Mouse (Mus musculus): ENCODE data around the gene Dohh.

Gene Dohh

GRCm38 (mm10) chr10:81384605-81384982, 366 bp downstream of the Dohh start:
- no peak for DNase-seq (ENCODE audit: low spot score in 2 of 2)

DNA sequence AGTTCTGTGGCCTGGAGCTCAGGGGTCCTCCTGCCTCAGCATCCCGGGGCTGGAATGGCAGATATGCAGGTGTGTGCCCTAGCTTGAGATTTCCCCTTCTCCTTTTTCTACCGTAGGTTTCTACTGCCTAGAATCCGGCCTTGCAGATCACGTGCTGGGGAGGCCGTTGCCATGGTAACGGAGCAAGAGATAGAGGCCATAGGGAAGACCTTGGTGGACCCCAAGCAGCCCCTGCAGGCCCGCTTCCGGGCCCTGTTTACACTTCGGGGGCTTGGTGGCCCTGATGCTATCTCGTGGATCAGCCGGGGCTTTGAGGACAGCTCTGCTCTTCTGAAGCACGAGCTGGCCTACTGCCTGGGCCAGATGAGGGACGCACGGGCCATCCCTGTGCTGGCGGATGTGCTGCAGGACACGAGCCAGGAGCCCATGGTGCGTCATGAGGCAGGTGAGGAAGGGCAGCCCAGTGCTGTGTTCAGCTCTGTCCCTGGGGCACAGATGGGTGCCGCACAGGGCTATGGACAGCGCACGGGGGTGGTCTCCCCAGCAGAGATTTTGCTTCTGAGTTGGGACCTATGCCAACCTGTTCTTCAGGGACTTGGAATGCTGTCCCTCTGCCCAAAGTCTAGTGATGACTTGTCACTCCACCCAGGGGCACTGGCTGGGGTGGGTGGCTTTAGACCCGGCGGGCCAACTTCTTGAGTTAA, 1.5 kb downstream of the Dohh start:
- DNase-seq (ENCODE audit: low spot score in 2 of 2) = no peak

GRCm38 (mm10) chr10:81387716-81388115, 3.5 kb downstream of the Dohh start:
- DNase-seq (ENCODE audit: low spot score in 2 of 2) = no peak

DNA sequence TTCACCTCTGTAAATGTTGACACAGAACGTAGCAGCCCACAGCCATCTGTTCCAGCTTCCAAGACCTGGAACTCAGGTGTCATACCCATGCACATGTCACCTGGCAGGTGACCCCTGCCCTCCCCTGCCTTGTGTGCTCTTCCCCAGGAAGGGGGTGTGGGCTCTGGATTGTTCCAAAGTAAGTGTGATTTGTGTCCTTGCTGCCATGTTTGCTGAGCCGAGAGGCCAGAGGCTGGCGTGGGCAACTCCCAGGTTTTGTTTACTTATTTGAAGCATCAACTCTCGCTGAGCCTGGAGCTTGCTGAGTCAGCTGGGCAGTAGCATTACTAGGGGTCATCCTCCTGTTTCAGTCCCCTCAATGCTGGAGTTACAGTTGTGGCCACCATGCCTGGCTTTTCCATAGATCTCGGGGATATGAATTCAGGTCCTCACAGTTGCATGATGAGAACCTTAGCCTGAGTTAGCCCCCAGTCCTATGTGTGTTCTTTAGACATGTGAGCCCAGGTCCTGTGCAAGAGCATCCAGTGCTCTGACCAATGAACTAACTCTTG, 4.4 kb downstream of the Dohh start, which contains the start of gene Gm48552:
TSS of gene Gm48552 (plus strand) at position 501 of the 551 bp plus-strand sequence.
- no peak for DNase-seq (ENCODE audit: low spot score in 2 of 2)

DNA sequence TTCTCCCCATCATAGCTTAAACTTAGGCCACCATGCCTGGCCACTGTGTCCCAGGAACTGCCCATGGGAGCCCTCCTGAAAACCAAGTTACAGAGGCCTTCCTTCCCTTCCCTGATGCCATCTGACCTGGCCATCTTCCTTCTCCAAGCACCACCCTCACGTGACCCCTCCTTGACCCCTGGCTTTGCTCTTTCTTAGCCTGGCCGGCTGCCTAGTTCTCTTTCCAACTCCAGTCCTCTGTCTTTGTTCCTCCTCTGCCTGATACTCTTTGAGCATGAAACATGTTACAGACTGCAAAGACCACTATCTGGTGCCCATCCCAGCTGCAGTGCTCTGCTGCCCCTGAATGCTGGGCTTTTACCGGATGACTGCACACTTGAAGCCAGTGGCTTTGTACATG, 5.1 kb downstream of the Dohh start:
- no peak for DNase-seq (ENCODE audit: low spot score in 2 of 2)

GRCm38 (mm10) chr10:81389801-81390677, 5.8 kb downstream of the Dohh start:
- DNase-seq (ENCODE audit: low spot score in 2 of 2) = peak; percentile 73 to 77

- DNase-seq (ENCODE audit: low spot score in 2 of 2) = no peak
Observed at GRCm38 (mm10) chr10:81390678-81390965, 6.4 kb downstream of the Dohh start.

DNA sequence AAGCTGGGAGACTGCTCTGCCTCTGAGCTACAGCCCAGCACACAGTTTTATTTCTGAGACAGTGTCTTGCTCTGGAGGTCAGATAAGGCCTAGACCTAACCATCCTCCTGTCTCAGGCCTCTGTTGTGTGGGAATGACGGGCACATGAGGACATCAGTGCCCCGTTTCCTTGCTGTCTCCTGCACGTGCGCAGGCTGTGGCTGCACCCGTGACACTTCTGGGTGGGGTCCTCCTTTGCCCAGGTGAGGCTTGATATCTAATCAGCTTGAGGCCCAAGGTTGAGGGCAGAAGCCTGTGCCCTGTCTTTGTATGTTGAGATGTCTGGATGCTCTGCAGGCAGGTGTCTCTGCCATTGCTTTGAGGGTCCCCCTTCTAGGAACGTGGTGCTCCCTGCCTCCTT, 8.0 kb downstream of the Dohh start:
- DNase-seq (ENCODE audit: low spot score in 2 of 2) = no peak

DNA sequence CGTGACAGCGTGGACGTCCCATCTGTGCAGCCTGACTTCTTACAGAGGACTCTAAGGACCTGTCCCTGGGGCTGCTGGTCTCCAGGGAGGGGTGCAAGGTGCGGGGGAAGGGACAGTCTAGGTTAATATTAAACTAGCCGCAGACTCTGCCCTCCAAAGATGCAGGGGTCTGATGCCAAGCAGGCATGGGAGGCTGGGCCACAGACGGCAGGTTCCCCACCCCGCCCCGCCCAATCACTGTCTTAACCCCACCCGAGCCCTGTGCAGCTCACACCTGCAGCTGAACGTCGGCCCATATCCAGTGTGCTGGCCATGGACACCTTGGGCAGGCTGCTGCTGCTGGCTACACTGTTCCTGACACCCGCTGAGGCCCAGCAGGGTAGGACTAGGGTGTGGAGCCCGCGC, 8.6 kb downstream of the Dohh start, which contains the start of gene Smim24:
TSS of gene Smim24 (plus strand) at position 271 of the 405 bp plus-strand sequence.
- no peak for DNase-seq (ENCODE audit: low spot score in 2 of 2)

DNA sequence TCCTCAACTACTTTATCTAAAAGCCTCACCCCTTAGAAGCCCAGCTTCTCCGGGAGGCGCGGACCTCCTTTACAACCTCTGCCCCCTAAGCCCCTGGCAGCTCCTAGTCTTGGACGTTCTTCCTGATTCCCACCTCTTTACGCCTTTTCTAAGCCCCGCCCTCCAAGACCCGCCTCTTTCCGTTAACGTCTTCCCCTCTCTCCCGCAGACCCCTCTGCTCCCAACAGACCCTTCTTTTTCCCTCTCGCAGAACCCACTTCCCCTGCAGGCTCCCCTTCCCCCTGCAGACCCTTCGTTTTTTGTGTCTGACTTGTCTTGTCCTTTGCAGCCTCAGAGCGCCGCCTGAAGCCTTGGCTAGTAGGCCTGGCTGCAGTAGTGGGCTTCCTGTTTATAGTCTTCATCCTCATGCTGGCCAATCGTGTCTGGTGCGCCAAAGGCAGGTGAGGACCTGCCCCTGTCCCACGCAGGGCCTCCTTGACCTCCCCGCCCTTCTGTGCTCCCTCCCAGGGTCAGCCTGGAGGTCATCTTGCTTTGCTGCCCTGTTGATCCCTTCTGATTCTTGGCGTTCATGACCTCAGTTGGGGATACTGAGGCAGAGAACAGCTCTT, 9.3 kb downstream of the Dohh start:
- DNase-seq (ENCODE audit: low spot score in 2 of 2) = no peak

DNA sequence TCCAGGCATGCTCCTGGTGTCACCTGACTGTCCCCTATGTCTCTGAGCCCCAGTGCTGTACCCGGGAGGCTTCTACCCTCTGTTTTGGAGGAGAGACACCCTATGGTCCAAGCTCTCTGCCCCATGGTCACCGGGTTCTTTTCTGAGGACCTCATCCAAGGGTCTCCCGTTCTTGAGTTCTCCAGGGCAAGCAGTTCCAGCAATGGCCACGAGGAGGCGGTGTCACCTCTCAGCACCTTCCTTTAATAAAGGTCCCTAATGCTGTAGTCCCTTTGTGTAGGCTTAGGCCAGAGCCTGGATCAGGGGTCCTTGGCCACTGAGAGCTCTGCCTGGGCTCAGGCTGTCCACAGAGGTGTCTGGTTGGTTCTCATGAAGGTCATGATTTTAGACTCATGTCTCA, 10.9 kb downstream of the Dohh start:
- DNase-seq (ENCODE audit: low spot score in 2 of 2) = peak; percentile 69 to 79

DNA sequence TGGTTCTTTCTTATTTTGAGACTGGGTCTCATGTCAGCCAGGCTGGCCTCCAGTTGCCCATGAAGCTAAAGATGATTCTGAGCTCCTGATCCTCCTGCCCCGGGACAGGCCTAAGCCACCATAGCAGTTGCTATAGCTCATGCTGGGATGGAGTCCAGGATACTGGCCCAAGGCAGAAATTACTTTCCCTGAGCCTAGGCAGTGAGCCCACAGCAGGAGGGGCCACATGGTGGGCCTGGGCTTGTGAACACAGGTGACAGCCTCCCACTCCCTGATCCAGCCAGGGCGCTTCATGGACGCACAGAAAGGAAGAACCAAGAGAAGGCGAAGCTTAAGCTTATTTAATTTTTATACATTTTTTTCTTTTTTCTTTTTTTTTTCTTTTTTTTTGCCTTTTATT, 11.6 kb downstream of the Dohh start:
- no peak for DNase-seq (ENCODE audit: low spot score in 2 of 2)

DNA sequence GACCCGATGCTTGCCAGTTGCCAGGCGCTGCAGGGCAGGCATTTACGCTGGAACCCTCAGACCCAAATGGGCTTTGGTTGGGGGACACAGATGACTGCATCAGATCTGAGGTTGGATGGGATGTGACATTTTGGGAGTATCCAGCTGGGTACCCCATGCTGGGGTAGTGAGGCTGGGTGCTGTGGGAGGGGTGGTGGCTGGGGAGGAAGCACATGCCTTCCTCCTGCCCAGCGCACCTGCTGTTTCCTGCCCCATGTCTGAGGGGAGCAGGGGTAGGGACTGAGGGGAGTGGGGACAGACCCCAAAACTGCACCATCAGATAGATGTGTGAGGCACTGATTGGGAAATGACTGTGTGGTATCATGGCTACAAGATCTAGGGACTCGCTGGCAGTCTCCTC, 12.5 kb downstream of the Dohh start:
- DNase-seq (ENCODE audit: low spot score in 2 of 2) = no peak

GRCm38 (mm10) chr10:81399296-81399695, 15.1 kb downstream of the Dohh start:
- DNase-seq (ENCODE audit: low spot score in 2 of 2) = no peak

DNA sequence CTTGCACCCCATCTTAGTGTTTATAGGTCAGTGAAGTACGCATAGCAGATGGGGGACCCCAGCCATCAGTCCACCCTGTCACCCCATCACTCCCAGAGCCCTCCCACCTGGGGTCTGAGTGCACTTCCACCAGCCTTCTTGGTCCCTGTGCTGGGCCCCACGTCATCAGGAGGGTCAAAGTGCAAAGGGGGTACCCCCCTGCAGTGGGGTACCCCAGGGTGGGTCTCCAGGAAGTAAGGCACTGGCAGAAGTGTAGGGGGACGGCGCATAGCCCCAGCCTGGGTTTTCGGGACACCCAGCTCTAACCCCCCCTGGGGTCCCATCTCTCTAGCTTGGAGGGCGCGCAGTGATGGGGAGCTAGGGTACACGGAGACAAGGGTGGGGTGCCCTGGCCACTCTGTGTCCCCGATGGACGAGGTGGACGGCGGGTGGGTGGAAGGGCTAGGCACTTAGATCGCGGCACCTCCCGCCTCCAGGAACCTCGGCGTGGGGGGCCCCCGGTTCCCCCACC, 15.6 kb downstream of the Dohh start:
- DNase-seq (ENCODE audit: low spot score in 2 of 2) = no peak

GRCm38 (mm10) chr10:81400371-81401204, 16.4 kb downstream of the Dohh start:
- DNase-seq (ENCODE audit: low spot score in 2 of 2) = no peak

- DNase-seq (ENCODE audit: low spot score in 2 of 2) = no peak
Observed at GRCm38 (mm10) chr10:81401205-81401520, 16.9 kb downstream of the Dohh start.

DNA sequence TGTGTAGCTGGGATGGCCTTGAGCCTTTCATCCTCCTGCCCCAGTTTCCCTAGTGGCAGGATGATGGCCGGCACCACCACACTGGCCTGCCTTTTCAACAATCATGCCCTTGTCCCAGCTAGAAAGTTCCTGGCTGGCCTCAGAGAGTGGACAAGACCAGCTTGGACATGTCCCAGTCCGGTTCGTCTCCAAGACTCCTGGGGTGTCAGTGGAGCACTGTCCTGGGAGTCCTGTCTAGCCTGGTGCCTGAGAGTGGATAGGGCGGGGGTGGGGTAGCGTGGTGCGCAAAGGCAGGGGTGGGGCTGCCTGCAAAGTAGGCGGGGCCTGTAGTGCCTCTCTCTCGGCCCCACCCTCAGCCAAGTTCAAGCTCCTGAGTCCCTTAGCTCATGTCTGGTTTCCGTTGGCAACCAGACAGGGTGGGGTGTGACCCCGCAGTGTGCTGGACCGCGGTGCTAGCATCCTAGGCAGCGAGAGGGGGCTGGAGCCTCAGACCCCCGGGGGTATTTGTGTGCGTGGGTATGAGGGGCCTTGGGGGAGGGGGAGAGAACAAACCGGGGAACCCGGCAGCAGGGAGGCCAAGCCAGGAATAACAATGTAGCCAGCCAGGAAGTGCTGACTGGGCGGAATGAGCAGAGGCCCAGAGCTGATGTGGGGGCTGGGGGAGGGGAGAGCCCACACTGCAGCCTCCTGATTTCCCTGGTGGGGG, 17.4 kb downstream of the Dohh start:
- DNase-seq (ENCODE audit: low spot score in 2 of 2) = no peak

DNA sequence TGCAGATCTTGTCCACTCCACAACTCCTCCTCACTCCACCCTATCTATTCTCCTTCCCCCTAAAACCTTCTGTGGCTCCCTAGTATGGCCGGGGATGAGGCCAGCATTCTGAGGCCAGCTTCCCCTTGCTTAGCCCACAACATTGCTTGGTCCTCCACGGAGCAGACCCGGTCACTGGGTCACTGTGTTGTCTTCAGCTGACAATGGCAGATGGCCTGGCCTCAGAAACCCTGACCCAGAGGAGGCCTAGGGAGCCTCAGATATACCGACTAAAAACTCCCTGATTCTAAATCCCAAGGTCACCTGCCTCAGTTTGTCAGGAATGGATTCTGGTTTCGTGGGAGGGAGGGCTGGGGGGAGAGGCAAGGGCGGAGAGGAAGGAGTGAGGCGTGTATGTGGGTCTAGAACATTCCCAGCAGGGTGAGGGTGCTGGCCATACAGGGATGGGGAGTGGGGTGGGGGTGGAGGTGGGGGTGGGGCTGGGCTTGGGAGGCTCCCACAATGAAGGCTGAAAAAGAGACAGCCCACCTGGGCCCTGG, 18.1 kb downstream of the Dohh start:
- DNase-seq (ENCODE audit: low spot score in 2 of 2) = no peak

- no peak for DNase-seq (ENCODE audit: low spot score in 2 of 2)
Observed at GRCm38 (mm10) chr10:81403511-81403910, 19.3 kb downstream of the Dohh start.

GRCm38 (mm10) chr10:81404082-81404481, 19.9 kb downstream of the Dohh start:
- DNase-seq (ENCODE audit: low spot score in 2 of 2) = no peak

Measured in natural killer cell, adult 2 months (primary cell).